Mouse (Mus musculus) testis, adult 2 months (tissue): ENCODE results near the gene Nck1.

ENCODE experiments used
- CTCF ChIP-seq: fragments of 200-500 bp; IDR thresholded peaks from 2 replicates; pipeline ENCODE4 v1.5.1; 2012; ENCODE audit warnings: low read depth, mild to moderate bottlenecking, inconsistent platforms, low read length, moderate library complexity; ENCODE audit not compliant: control insufficient read depth, insufficient read depth, insufficient replicate concordance
- POLR2A ChIP-seq: fragments of 200-500 bp; IDR thresholded peaks from 2 replicates; pipeline ENCODE4 v1.6.1; 2012; ENCODE audit warnings: low read depth, mild to moderate bottlenecking, inconsistent platforms, low read length, moderate library complexity; ENCODE audit not compliant: control insufficient read depth

- TF ChIP-seq CTCF, result no peak
- TF ChIP-seq POLR2A, result no peak
Observed at GRCm38 (mm10) chr9:100467653-100468052, 78.3 kb downstream of the Nck1 start.
